Mouse (Mus musculus): ENCODE measurements at regions not wholly inside any gene's neighbourhood (a gene's known extent, or its start where the extent isn't known, plus 50 kb on each side); places are given as distances from the start of the nearest gene placed in this dataset.

DNA sequence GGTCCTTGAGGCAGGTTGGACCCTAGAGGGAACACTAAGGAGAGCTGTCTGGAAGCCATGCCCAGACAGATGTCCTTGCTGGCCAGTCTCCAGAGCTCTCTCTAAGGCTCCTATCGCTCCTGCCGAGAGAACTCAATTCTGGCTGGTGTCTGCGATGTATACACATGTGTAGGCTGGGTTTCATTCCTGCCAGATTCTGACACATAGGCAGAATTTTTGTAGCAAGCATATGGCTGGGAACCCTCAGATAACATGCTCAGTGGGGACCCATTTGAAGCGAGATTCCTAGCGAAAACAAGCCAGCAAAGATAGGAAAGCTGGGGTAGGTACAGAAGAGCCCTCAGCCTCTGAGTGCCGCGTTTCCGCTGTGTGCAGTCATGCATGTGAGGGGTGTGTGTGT, 242.9 kb upstream of the Gjb5 start:
- TF ChIP-seq CTCF (conservative IDR thresholded peaks at IDR 0.05; ENCODE audit: low read length): no peak
- no peak for TF ChIP-seq NANOG (IDR thresholded peaks at IDR 0.05; ENCODE audit: borderline replicate concordance, low read length)
- TF ChIP-seq POU5F1 (IDR thresholded peaks at IDR 0.05; ENCODE audit: borderline replicate concordance, low read length): no peak
